Mouse (Mus musculus) heart, embryonic 16.5 days (tissue): Measurements from ENCODE around the gene Gabpb2. TPM values are rescaled to one million over a fixed set of nuclear protein-coding genes. Genes with fewer than 3 reads are reported as not detected.
A peak's percentile ranks its signal among the peaks of the same experiment; 100 is the strongest.
"Not testable (repeated sequence)": the region's sequence is repeated elsewhere in the genome, so short reads cannot be mapped to it uniquely, and the experiment has no call there.

ENCODE experiments used
- ATAC-seq: fragments of 200-750 bp; cut with Nextera tagmentation; replicated peaks from 2 replicates; pipeline ENCODE4 v1.8.0; 2017; ENCODE audit warnings: moderate number of reproducible peaks; ENCODE audit not compliant: insufficient read depth, low FRiP score; ENCODE audit errors: extremely low read depth
- H3K27ac ChIP-seq: fragments of 300-500 bp; sonication (generic); 2 replicates; pipeline ENCODE4 v1.5.1; 2014; ENCODE audit warnings: mild to moderate bottlenecking, low read length, control low read depth, moderate library complexity
- H3K27me3 ChIP-seq: fragments of 300-500 bp; sonication (generic); 2 replicates; pipeline ENCODE4 v1.6.1; 2014; ENCODE audit warnings: low read length, mixed read lengths; ENCODE audit not compliant: control insufficient read depth, insufficient read depth
- H3K36me3 ChIP-seq: fragments of 300-500 bp; sonication (generic); 2 replicates; pipeline ENCODE4 v1.6.1; 2014; ENCODE audit not compliant: control insufficient read depth, insufficient read depth
- H3K4me1 ChIP-seq: fragments of 300-500 bp; sonication (generic); 2 replicates; pipeline ENCODE4 v1.6.1; 2014; ENCODE audit warnings: low read length, mixed read lengths; ENCODE audit not compliant: control insufficient read depth, insufficient read depth
- H3K4me2 ChIP-seq: fragments of 300-500 bp; sonication (generic); 2 replicates; pipeline ENCODE4 v1.6.1; 2014; ENCODE audit warnings: low read depth, mild to moderate bottlenecking, control low read depth, low read length
- H3K4me3 ChIP-seq: fragments of 300-500 bp; sonication (generic); 2 replicates; pipeline ENCODE4 v1.5.1; 2014; ENCODE audit warnings: mild to moderate bottlenecking, control low read depth, low read length
- H3K9ac ChIP-seq: fragments of 300-500 bp; sonication (generic); 2 replicates; pipeline ENCODE4 v1.6.1; 2014; ENCODE audit warnings: low read length, control low read depth
- H3K9me3 ChIP-seq: fragments of 300-500 bp; sonication (generic); replicated peaks from 2 replicates; pipeline ENCODE4 v1.6.1; 2016; ENCODE audit warnings: low read length; ENCODE audit not compliant: control insufficient read depth
- WGBS: fragments of 180-500 bp; shearing (Covaris S2); extraction: QIAGEN DNeasy Blood & Tissue Kit; methylation state at CpG from one replicate; pipeline ENCODE4 v1.1.7; 2014; 5-methylcytosine and 5-hydroxymethylcytosine counted together
- polyA plus RNA-seq: library from polyadenylated mRNA; unstranded; fragments of >200 nt; fragmentation: Nextera tagmentation; extraction: Ambion mirVana; gene quantifications from 2 replicates; pipeline ENCODE4 v1.2.1, GENCODE M21; 2015

Gene Gabpb2
- polyA plus RNA-seq, 1 experiment from 2014 or later: 6.3 TPM

DNA sequence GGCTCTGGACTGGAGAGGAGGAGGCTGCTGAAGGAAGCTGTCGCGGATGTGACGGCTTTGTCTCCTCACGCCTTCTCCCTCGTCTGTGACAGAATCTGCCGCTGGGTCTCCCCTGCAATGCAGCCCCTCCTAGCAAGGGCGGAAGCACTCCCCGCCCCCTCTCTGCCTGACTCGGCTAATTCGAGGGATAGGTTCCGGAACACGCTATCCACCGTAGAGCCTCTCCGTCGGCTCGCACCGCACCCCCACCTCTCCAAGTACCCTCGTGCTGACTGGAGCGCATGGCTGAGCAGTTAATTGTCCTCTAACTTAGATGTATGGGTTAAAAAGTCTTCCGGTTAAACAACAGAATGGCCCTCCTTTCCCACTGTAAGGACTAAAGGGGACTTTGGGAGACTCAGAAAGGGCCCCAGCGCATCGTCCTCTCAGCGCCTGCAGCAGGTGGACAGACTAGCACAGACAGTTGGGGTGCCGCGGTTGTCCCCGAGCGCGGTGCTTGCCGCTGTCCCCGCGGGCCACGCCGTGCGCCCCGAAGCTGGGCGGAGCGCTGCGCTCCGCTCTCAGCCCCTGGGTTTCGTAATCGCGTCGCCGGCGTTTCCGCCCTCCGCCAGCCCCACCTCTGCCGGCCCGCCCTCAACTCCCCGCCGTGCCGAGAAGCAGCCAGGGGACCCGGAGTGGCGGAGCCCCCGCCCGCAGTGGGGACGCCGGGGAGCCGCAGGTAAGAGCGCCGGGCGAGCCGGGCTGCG lies 10.6 kb upstream of the Gabpb2 start, which contains the start of gene Cdc42se1:
Gene Cdc42se1, plus strand, starts transcription at position 585 of the 746 bp plus-strand sequence.
- H3K27me3 ChIP-seq: no peaks in the 10 kb centered on the region
- peak; percentile 90 for ATAC-seq
- peak within 1 kb of the TSS; percentile 95 for H3K9ac ChIP-seq
- WGBS: under 1% methylated on average over 64 of the region's 64 CpGs
- H3K4me3 ChIP-seq: peak within 1 kb of the TSS; percentile 86
- peaks cover 19% of the 10 kb centered on the region for H3K36me3 ChIP-seq
- peak within 1 kb of the TSS; percentile 97 for H3K27ac ChIP-seq
- H3K4me2 ChIP-seq: peak within 1 kb of the TSS; percentile 88
- 0 out of 2 replicates have a peak, but pooled peaks cover 2% of the 10 kb centered on the region for H3K9me3 ChIP-seq
- peaks cover 26% of the 10 kb centered on the region for H3K4me1 ChIP-seq

DNA sequence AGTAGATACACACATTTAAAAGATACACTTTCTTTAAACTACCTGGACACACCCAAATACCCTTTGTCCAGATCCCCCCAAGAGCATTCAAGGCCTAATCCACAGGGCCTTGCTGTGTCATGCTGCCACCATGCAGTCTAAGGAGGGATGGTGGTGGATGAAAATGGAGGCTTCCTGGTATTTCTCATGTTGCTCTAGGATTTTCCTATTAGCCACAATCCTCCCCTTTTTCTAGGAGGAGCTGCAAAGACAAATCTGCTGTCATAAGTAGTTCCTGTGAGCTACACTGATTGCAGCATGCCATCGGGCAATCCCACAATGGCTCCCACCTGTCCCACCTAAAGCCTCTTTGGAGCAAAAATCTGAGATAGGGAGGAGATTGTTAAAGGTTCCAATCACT lies 9.5 kb upstream of the Gabpb2 start:
- no peak for ATAC-seq
- H3K4me2 ChIP-seq: peak overlapping the region; percentile 88
- H3K9me3 ChIP-seq: 0 out of 2 replicates have a peak, but pooled peaks cover 2% of the 10 kb centered on the region
- H3K4me3 ChIP-seq: peak overlapping the region; percentile 86
- H3K27me3 ChIP-seq: no peaks in the 10 kb centered on the region
- H3K9ac ChIP-seq: peak overlapping the region; percentile 95; the same call in 1 of the 2 replicates
- no peak overlapping the region; the same call in 1 of the 2 replicates for H3K27ac ChIP-seq
- peaks cover 22% of the 10 kb centered on the region for H3K4me1 ChIP-seq
- peaks cover 15% of the 10 kb centered on the region for H3K36me3 ChIP-seq
- WGBS: 35% methylated on average over 1 of the region's 1 CpGs

DNA sequence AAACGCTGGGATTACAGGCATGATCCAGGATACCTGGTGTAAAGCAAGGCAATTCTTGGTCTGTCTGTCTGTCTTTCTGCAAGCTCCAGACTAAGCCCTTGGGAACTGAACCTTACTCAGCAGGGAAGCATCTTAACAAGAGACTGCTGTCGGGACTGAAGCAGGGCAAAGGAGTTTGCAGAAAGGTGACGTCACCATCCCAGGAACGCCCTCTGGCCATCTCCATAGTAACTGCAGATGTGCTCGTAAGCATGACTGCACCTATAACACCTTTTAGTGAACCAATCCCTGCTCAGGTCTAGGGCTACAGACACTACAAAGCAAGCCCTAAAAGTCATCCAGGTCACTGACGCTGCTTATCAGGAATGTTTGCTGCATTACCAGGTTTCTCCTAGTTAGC lies 6.6 kb upstream of the Gabpb2 start:
- H3K4me3 ChIP-seq: no peak overlapping the region
- no peak overlapping the region for H3K27ac ChIP-seq
- H3K4me1 ChIP-seq: peaks cover 11% of the 10 kb centered on the region
- 33% methylated on average over 6 of the region's 6 CpGs for WGBS
- no peak overlapping the region for H3K4me2 ChIP-seq
- 0 out of 2 replicates have a peak, but pooled peaks cover 2% of the 10 kb centered on the region for H3K9me3 ChIP-seq
- H3K36me3 ChIP-seq: peaks cover 19% of the 10 kb centered on the region
- ATAC-seq: no peak
- H3K9ac ChIP-seq: no peak overlapping the region
- no peaks in the 10 kb centered on the region for H3K27me3 ChIP-seq

GRCm38 (mm10) chr3:95223041-95223440 lies 5.3 kb upstream of the Gabpb2 start:
- Histone ChIP-seq H3K36me3 (peaks cover 19% of the 10 kb centered on the region), H3K9ac (no peak overlapping the region), H3K27ac (no peak overlapping the region), H3K27me3 (no peaks in the 10 kb centered on the region), H3K9me3 (0 out of 2 replicates have a peak, but pooled peaks cover 2% of the 10 kb centered on the region), H3K4me1 (peaks cover 13% of the 10 kb centered on the region), H3K4me3 (no peak overlapping the region), H3K4me2 (no peak overlapping the region)
- no peak for ATAC-seq
- 91% methylated on average over 2 of the region's 2 CpGs for WGBS

DNA sequence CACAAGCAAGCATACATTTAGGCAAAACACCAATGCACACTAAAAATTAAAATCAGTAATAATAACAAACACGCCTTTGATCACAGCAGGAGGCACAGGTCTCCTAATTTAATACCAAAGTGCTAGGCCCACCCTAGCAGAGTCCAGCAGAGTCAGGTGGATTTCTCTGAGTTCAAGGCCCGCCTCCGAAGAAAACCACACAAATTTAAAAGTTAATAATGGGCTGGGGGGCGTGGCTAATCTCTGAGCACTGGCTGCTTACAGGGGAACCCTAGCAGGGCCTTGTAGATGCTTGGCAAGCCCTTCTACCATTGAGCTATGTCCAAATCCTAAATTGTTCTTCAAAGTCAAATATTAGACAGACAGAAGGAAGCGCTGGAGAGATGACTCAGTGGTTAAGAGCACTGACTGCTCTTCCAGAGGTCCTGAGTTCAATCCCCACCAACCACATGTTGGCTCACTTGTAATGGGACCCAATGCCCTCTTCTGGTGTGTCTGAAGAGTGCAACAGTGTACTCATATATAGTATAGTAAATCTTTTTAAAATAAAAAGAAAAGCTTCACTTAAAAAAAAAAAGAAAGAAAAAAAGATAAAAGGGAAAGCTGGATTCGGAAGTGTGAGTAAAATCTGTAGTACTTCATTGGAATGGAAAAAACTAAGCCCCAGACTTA lies 886 bp upstream of the Gabpb2 start:
- no peak for ATAC-seq

GRCm38 (mm10) chr3:95216655-95217254 lies 961 bp downstream of the Gabpb2 start:
- H3K27me3 ChIP-seq: no peaks in the 10 kb centered on the region
- 18% methylated on average over 4 of the region's 4 CpGs for WGBS
- H3K4me3 ChIP-seq: peak overlapping the region; percentile 97
- peak overlapping the region; percentile 84 for H3K4me2 ChIP-seq
- ATAC-seq: no peak; the same call in 1 of the 2 replicates
- H3K36me3 ChIP-seq: peaks cover 24% of the 10 kb centered on the region
- peaks cover 8% of the 10 kb centered on the region for H3K4me1 ChIP-seq
- peak overlapping the region; percentile 100 for H3K27ac ChIP-seq
- H3K9ac ChIP-seq: peak overlapping the region; percentile 97
- no peaks in the 10 kb centered on the region for H3K9me3 ChIP-seq

More for the DNA sequence above, 886 bp upstream of the Gabpb2 start:
- H3K9me3 ChIP-seq: 0 out of 2 replicates have a peak, but pooled peaks cover 2% of the 10 kb centered on the region
- WGBS: 81% methylated on average over 6 of the region's 6 CpGs
- peak overlapping the region; percentile 97 for H3K4me3 ChIP-seq
- H3K27ac ChIP-seq: peak overlapping the region; percentile 100
- H3K36me3 ChIP-seq: peaks cover 28% of the 10 kb centered on the region
- H3K4me1 ChIP-seq: peaks cover 8% of the 10 kb centered on the region
- H3K4me2 ChIP-seq: peak overlapping the region; percentile 84
- H3K9ac ChIP-seq: no peak overlapping the region; the same call in 1 of the 2 replicates
- no peaks in the 10 kb centered on the region for H3K27me3 ChIP-seq

- no peaks in the 10 kb centered on the region for H3K27me3 ChIP-seq
- WGBS: 96% methylated on average over 1 of the region's 1 CpGs
- H3K36me3 ChIP-seq: peaks cover 15% of the 10 kb centered on the region
- no peak overlapping the region for H3K27ac ChIP-seq
- H3K9ac ChIP-seq: no peak overlapping the region
- H3K4me1 ChIP-seq: peaks cover 8% of the 10 kb centered on the region
- ATAC-seq: no peak
- no peaks in the 10 kb centered on the region for H3K9me3 ChIP-seq
- no peak overlapping the region for H3K4me3 ChIP-seq
- no peak overlapping the region for H3K4me2 ChIP-seq
These were observed 4.1 kb downstream of the Gabpb2 start for GRCm38 (mm10) chr3:95213609-95213975.

GRCm38 (mm10) chr3:95212889-95213608 lies 4.7 kb downstream of the Gabpb2 start:
- not testable (repeated sequence) for H3K4me2 ChIP-seq, H3K4me1 ChIP-seq, H3K27ac ChIP-seq, ATAC-seq, H3K9ac ChIP-seq, H3K27me3 ChIP-seq, H3K4me3 ChIP-seq, H3K9me3 ChIP-seq
- peaks cover 21% of the 10 kb centered on the region for H3K36me3 ChIP-seq
- whole genome bisulfite sequencing: 92% methylated on average over 7 of the region's 10 CpGs
